ENCODE assay signal across 11 mouse cellular contexts in the genomic region with DNA sequence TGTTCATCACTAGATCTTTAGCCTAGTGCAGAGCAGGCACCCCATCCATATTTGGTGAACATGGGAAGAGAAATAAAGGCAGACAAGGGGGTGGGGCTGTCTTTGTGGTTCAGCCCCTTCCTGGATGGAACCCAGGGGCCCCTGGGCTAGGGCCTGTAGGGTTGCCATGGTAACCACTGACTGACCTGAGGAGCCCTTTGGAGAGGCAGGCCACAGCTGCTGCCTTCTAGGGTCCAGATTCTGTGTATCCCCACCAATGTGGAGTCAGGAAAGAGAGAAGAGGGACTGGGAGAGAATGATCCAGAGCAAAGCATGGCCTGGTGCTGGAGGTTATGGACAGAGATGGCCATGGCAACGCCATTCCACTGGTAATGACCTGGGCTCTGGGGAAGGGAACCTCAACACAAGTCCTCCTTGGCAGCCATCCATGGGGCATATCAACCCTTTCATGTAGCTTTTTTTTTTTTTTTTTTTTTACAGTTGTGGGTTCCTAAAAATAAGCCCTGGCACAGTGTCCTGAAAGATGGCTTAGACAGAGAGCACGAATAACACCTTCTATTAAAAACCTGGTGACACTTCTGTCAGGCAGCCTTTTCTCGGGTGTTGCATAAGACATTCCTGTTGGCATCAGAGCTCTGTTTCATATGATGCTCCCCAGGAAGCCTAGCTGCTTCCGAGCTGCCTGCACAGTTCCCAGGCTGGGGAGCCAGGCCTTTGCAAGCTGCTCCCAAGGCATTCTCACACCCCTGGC. TPM values are rescaled to one million over a fixed set of nuclear protein-coding genes. Genes with fewer than 3 reads are reported as not detected.
DNase-seq lines count a peak whose midpoint lies in the region; TF ChIP-seq lines count a peak whose summit lies in the region.
"Had no signal": no experiment of that assay in that cellular context is flagged by ENCODE, and none has a peak within 500 bp of the region (broad histone marks: within the 10 kb centered on the region; RNA-seq: fewer than 3 reads in every experiment).

No protein-coding gene starts in this region.

- peaks cover 11% of the 10 kb centered on the region; the same call in 1 of the 2 replicates for H3K4me1 ChIP-seq in heart, adult 2 months (ENCODE audit: control insufficient read depth, insufficient read depth, low read length)
- no peaks in the 10 kb centered on the region; the same call in 1 of the 2 replicates for H3K4me1 ChIP-seq in heart, embryonic 10.5 days

- WGBS in heart, adult 2 months, result 51% methylated on average over 4 of the region's 4 CpGs
- WGBS in heart, embryonic 10.5 days, result 74% methylated on average over 4 of the region's 4 CpGs

- TF ChIP-seq EP300 in heart, adult 2 months (IDR thresholded peaks at IDR 0.05; ENCODE audit: insufficient read depth, low read depth, low read length), result peak; percentile 47; the same call in 1 of the 2 replicates

- no peak for TF ChIP-seq POLR2A in heart, adult 2 months (IDR thresholded peaks at IDR 0.05; ENCODE audit: insufficient read depth, low read depth, low read length)

- no peaks in the 10 kb centered on the region for H3K79me2 ChIP-seq in heart, adult 2 months (replicated peaks; ENCODE audit: control insufficient read depth, insufficient read depth, low read length)

- DNase-seq in heart, adult 2 months, result peak in 1 of 2 experiments; percentile 69
- no peak for DNase-seq in heart, embryonic 10.5 days (ENCODE audit: low spot score)
- DNase-seq in brain, adult 2 months (ENCODE audit: low read depth, low spot score), result peak; percentile 91
- DNase-seq in cerebellum, postnatal 25 days, result peak; percentile 45 to 55
- DNase-seq in left cerebral cortex, postnatal 25 days (ENCODE audit: low spot score in 2 of 2), result peak; percentile 52 to 90
- DNase-seq in adrenal gland, postnatal 10 days, result no peak
- no peak for DNase-seq in ovary, postnatal 14 days (ENCODE audit: low spot score)
- no peak for DNase-seq in urinary bladder, postnatal 10 days (ENCODE audit: low spot score)

- H3K4me3 ChIP-seq in heart, adult 2 months, result no peak overlapping the region
- H3K4me3 ChIP-seq in heart, embryonic 10.5 days, result no peak overlapping the region

- H3K27me3 ChIP-seq in heart, adult 2 months (ENCODE audit: control insufficient read depth, insufficient read depth, low read length), result no peaks in the 10 kb centered on the region
- peaks cover 16% of the 10 kb centered on the region for H3K27me3 ChIP-seq in heart, embryonic 10.5 days (ENCODE audit: insufficient read depth, poor library complexity, severe bottlenecking)

- H3K27ac ChIP-seq in heart, adult 2 months, result peak overlapping the region; percentile 59; the same call in 1 of the 2 replicates
- H3K27ac ChIP-seq in heart, embryonic 10.5 days, result no peak overlapping the region

- TF ChIP-seq CTCF in heart, adult 2 months (IDR thresholded peaks at IDR 0.05), result no peak

- no peak overlapping the region for H3K9ac ChIP-seq in heart, adult 2 months (ENCODE audit: low read depth, low read length)

- intact Hi-C loops in heart, adult 2 months (cut with DNase I), result loop anchor here (1.0 to 5.0 kb wide), 2 partner anchors 40 to 62 kb away; no protein-coding TSS in a partner anchor
- intact Hi-C loops in left cerebral cortex, postnatal 25 days (cut with DNase I), result loop anchor here (5.0 kb wide), 2 partner anchors 135 to 190 kb away; no protein-coding TSS in a partner anchor

- H3K9me3 ChIP-seq in heart, embryonic 10.5 days, result no peaks in the 10 kb centered on the region

- H3K36me3 ChIP-seq in heart, adult 2 months (ENCODE audit: control insufficient read depth, insufficient read depth, low read length), result no peaks in the 10 kb centered on the region
- H3K36me3 ChIP-seq in heart, embryonic 10.5 days, result no peaks in the 10 kb centered on the region

RNA-seq across cellular contexts. Expression of gene Rfx4, which starts 16.7 kb away (rescaled TPM):
- under 1 TPM in 1 of 2 experiments, not detected in 1; 0.09 TPM for total RNA-seq in heart, adult 2 months (2021)
- 0.06 TPM in 1 of 2 replicates, not detected in the other for polyA plus RNA-seq in heart, adult 2 months (2012; rRNA removed)
- polyA plus RNA-seq in heart, embryonic 10.5 days (2016; fragmentation: Nextera tagmentation; extraction: Ambion mirVana), result 0.36 TPM in 1 of 2 replicates, not detected in the other
- total RNA-seq in left cerebral cortex, postnatal 25 days (2021), result 10 to 100 TPM; 11.4 to 12.3 TPM
- total RNA-seq in adrenal gland, postnatal 10 days (2021), result under 1 TPM; 0.39 to 0.51 TPM
- total RNA-seq: hematopoietic stem cell, adult 5-6 weeks had no signal
- polyA plus RNA-seq: liver, embryonic 16.5 days; stomach, embryonic 16.5 days had no signal

Comparison
In these comparisons a context has a peak if more than half of its experiments do, and no peak if none do; other contexts are left out.
1. DNase-seq: peak in brain, adult 2 months (single experiment), cerebellum, postnatal 25 days (2 of 2) and left cerebral cortex, postnatal 25 days (2 of 2); none in heart, embryonic 10.5 days (single experiment), adrenal gland, postnatal 10 days (single experiment), ovary, postnatal 14 days (single experiment) and urinary bladder, postnatal 10 days (single experiment).
2. RNA of gene Rfx4, which starts 16.7 kb away (total RNA-seq): 11.4 to 12.3 TPM in left cerebral cortex, postnatal 25 days; 0.39 to 0.51 TPM in adrenal gland, postnatal 10 days and 0.09 TPM in heart, adult 2 months; every median in the first group is over 4 times any median in the second.